Mouse (Mus musculus) urinary bladder, postnatal 36 days (tissue): ENCODE measurements around the gene Glo1.

ENCODE experiments used
- DNase-seq, 2 experiments: peaks; one replicate each; pipeline ENCODE4 v3.0.0; 2022; ENCODE audit warnings: low spot score in 2 of 2, mixed read lengths in 1 of 2

Gene Glo1

GRCm38 (mm10) chr17:30576946-30577345, 49.7 kb downstream of the Glo1 start:
- no peak for DNase-seq

- DNase-seq: peak; percentile 91 to 96
Measured at GRCm38 (mm10) chr17:30575941-30576773, 50.5 kb downstream of the Glo1 start, which contains the start of gene Btbd9. Gene Btbd9 (minus strand): TSS chr17:30576488.

- DNase-seq: peak in 1 of 2 experiments; percentile 51
Measured at GRCm38 (mm10) chr17:30575121-30575904, 51.4 kb downstream of the Glo1 start.

- no peak for DNase-seq
Measured at GRCm38 (mm10) chr17:30574783-30575075, 51.9 kb downstream of the Glo1 start.

- no peak for DNase-seq
Measured at GRCm38 (mm10) chr17:30573990-30574782, 52.5 kb downstream of the Glo1 start.

GRCm38 (mm10) chr17:30570971-30571370, 55.7 kb downstream of the Glo1 start:
- no peak for DNase-seq

GRCm38 (mm10) chr17:30570173-30570572, 56.5 kb downstream of the Glo1 start:
- DNase-seq: peak; percentile 34 to 57

GRCm38 (mm10) chr17:30568473-30568872, 58.2 kb downstream of the Glo1 start:
- DNase-seq: no peak

GRCm38 (mm10) chr17:30564971-30565370, 61.7 kb downstream of the Glo1 start:
- no peak for DNase-seq

- DNase-seq: no peak
Measured at GRCm38 (mm10) chr17:30564407-30564806, 62.3 kb downstream of the Glo1 start.

GRCm38 (mm10) chr17:30563484-30564075, 63.1 kb downstream of the Glo1 start:
- DNase-seq: no peak

- DNase-seq: no peak
Measured at GRCm38 (mm10) chr17:30562770-30563169, 63.9 kb downstream of the Glo1 start.

- DNase-seq: peak; percentile 35 to 61
Measured at GRCm38 (mm10) chr17:30559536-30559935, 67.1 kb downstream of the Glo1 start.

- DNase-seq: no peak
Measured at GRCm38 (mm10) chr17:30558623-30559022, 68.0 kb downstream of the Glo1 start.

- no peak for DNase-seq
Measured at GRCm38 (mm10) chr17:30556512-30556911, 70.2 kb downstream of the Glo1 start.

GRCm38 (mm10) chr17:30553027-30553937, 73.4 kb downstream of the Glo1 start:
- no peak for DNase-seq

- no peak for DNase-seq
Measured at GRCm38 (mm10) chr17:30550774-30551107, 75.9 kb downstream of the Glo1 start.

GRCm38 (mm10) chr17:30549899-30550773, 76.5 kb downstream of the Glo1 start:
- DNase-seq: no peak

GRCm38 (mm10) chr17:30539098-30539497, 87.6 kb downstream of the Glo1 start:
- DNase-seq: peak in 1 of 2 experiments; percentile 29

- DNase-seq: no peak
Measured at GRCm38 (mm10) chr17:30536651-30537050, 90.0 kb downstream of the Glo1 start.
